Mouse (Mus musculus): ENCODE measurements around the gene Olfr551. TPM values are rescaled to one million over a fixed set of nuclear protein-coding genes. Genes with fewer than 3 reads are reported as not detected.
A peak's percentile ranks its signal among the peaks of the same experiment; 100 is the strongest.
"Not testable (repeated sequence)": the region's sequence is repeated elsewhere in the genome, so short reads cannot be mapped to it uniquely, and the experiment has no call there.

Gene Olfr551
- not detected in 2 replicates for total RNA-seq (2017)

GRCm38 (mm10) chr7:102591786-102592185, at the start of gene Olfr551:
TSS of gene Olfr551 (minus strand) at chr7:102591886.
- no peak for ATAC-seq (ENCODE audit: extremely low read depth, insufficient number of reproducible peaks, low FRiP score, poor library complexity, severe bottlenecking)

DNA sequence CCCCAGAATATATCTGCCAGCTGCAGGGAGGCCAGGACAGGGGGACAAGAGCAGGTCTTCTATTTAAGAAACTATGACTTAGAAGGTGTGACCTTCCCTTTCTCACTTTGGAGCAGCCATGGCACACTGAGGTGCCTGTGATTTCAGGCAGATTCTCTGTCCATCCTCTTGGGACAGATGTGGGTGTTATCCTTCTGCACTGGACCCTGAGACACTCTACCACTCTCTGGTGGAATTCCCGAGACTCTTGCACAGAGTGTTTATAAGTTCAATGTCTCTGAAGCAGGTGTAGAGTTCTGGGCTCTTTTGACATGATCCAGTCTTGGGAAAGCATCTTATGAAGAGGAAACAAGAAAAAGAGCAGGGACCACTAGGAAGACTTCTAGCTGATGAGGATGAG, 46.4 kb upstream of the Olfr551 start, which contains the start of gene Olfr554:
Gene Olfr554 (plus strand): TSS at position 301 of the 400 bp plus-strand sequence.
- ATAC-seq (ENCODE audit: extremely low read depth, insufficient number of reproducible peaks, low FRiP score, poor library complexity, severe bottlenecking), result no peak

DNA sequence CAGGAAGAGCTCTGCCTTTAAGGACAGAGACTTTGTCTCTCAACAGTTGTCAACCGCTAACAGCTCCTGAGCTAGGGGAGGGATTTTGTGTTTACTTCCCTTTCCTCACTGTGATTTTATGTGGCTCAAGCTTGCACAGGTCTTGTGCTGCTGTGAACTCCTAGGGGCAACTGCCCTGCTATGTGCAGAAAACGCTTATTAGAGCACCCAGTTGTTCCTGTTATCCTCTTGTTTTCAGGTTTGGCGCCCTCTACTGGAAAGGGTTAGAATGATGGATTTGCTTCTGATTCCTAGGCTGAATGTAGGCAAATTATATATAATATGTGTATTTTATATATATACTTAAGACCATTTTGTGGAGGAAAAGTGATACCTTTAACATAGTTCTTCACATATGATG, 45.0 kb upstream of the Olfr551 start:
- ATAC-seq (ENCODE audit: extremely low read depth, insufficient number of reproducible peaks, low FRiP score, poor library complexity, severe bottlenecking), result peak; percentile 58; the same call in 1 of the 2 replicates

DNA sequence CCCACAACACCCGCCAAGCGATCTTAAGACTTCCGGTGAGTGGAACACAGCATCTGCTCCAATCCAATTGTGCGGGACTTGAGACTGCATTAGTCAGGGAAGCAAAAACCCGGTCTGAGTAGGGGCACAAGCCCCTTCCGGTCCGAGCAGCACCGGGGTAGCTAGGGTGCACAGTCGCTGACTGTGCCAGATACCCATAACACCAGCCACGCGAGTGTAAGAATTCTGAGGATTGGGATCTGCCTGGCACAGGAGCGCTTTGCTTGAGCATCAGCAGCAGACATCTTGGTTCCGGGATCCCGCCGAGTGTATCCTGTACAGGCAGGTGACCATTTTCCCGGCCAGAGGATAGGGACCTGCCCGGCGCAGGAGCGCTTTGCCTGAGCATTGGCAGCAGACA, 28.7 kb upstream of the Olfr551 start:
- not testable (repeated sequence) for ATAC-seq (ENCODE audit: extremely low read depth, insufficient number of reproducible peaks, low FRiP score, poor library complexity, severe bottlenecking)

DNA sequence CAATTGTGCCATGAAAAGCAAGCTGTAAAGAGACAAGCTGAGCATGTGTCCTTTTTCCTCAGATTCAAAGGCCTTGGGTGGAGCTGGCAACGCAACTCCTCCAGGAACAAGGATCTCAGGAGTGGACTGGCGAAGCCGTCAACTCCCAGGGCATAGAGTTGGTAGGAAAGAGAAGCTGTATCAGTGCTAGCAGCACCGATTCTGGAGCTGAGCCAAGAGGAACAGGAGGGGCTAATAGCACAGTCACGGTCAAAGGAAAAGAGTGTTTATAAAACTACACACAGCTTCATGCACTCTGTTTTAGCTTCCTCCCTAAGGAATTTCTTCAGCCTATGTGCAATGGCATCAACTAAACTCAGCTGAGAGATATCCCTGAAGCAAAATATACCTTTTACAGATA, 27.9 kb upstream of the Olfr551 start:
- no peak for ATAC-seq (ENCODE audit: extremely low read depth, insufficient number of reproducible peaks, low FRiP score, poor library complexity, severe bottlenecking)

DNA sequence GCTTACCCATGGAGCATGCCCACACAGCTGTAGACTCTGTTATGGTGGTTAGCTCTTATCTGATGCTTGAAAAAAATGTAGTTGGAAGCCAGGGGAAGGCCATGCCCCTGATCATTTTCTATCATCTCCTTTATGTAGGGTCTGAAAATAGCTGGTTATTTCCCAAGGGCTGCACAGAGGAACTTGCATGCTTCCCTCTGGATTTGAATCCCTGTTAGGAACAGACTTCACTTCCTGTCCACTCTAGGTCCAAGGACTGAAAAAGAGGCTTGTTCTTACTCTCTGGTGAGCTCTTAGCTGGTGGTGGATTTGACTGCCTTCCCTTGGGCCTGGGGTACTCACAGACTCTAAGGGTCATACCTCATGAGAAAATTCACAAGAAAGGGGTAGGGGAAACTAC, 26.4 kb upstream of the Olfr551 start, which contains the start of gene Olfr553:
Gene Olfr553 (minus strand): TSS at position 101 of the 400 bp plus-strand sequence.
- ATAC-seq (ENCODE audit: extremely low read depth, insufficient number of reproducible peaks, low FRiP score, poor library complexity, severe bottlenecking), result no peak

DNA sequence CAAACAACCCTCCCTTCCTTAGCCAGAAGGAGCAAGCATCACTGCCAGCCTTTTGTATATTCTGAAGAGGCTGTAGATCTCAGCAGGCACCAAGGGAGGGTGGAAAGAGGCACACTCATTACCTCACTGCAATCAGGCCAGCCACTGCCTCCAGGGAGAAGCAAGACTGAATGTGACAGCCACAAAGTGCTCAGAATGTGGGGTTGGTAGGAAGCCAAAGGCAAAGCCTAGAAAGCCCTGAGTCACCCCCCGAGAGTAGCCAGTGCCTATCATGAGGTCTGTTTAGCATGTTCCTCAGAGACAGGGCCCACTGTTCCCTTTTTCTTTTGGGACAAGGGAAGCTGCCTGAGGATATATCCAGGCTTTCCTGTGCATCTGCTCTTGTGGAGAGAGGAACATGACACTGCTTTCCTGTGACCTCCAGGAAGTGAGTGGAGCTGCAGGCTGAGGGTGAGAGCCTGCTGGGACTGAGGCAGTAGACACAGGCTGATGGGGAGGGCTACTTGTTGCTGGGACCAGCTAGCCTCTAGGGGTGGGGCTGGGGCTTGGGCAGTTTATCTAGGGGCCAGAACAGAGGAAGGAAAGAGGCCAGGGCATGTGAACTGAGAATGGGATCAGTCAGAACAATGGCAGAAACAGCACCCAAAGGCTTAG, 5.8 kb upstream of the Olfr551 start, which contains the start of gene Olfr552:
Gene Olfr552 (plus strand): TSS at position 393 of the 654 bp plus-strand sequence.
- no peak for ATAC-seq (ENCODE audit: extremely low read depth, insufficient number of reproducible peaks, low FRiP score, poor library complexity, severe bottlenecking)

GRCm38 (mm10) chr7:102575998-102576397, 15.7 kb downstream of the Olfr551 start:
- ATAC-seq (ENCODE audit: extremely low read depth, insufficient number of reproducible peaks, low FRiP score, poor library complexity, severe bottlenecking), result no peak

GRCm38 (mm10) chr7:102573174-102573830, 18.4 kb downstream of the Olfr551 start:
- no peak for ATAC-seq (ENCODE audit: extremely low read depth, insufficient number of reproducible peaks, low FRiP score, poor library complexity, severe bottlenecking)

GRCm38 (mm10) chr7:102571142-102571541, 20.5 kb downstream of the Olfr551 start, which contains the start of gene Olfr550:
TSS of gene Olfr550 (plus strand) at chr7:102571442.
- ATAC-seq (ENCODE audit: extremely low read depth, insufficient number of reproducible peaks, low FRiP score, poor library complexity, severe bottlenecking), result no peak

- ATAC-seq (ENCODE audit: extremely low read depth, insufficient number of reproducible peaks, low FRiP score, poor library complexity, severe bottlenecking), result no peak
Measured at GRCm38 (mm10) chr7:102566219-102566618, 25.5 kb downstream of the Olfr551 start.

- ATAC-seq (ENCODE audit: extremely low read depth, insufficient number of reproducible peaks, low FRiP score, poor library complexity, severe bottlenecking), result peak; percentile 100
Measured at GRCm38 (mm10) chr7:102564999-102565997, 26.4 kb downstream of the Olfr551 start, which contains the start of gene Trim21. TSS of gene Trim21 (minus strand) at chr7:102565486.

- ATAC-seq (ENCODE audit: extremely low read depth, insufficient number of reproducible peaks, low FRiP score, poor library complexity, severe bottlenecking), result no peak
Measured at GRCm38 (mm10) chr7:102553279-102553678, 38.4 kb downstream of the Olfr551 start.

GRCm38 (mm10) chr7:102549570-102549969, 42.1 kb downstream of the Olfr551 start, which contains the start of gene Olfr549:
TSS of gene Olfr549 (plus strand) at chr7:102549870.
- no peak for ATAC-seq (ENCODE audit: extremely low read depth, insufficient number of reproducible peaks, low FRiP score, poor library complexity, severe bottlenecking)

- ATAC-seq (ENCODE audit: extremely low read depth, insufficient number of reproducible peaks, low FRiP score, poor library complexity, severe bottlenecking), result no peak
Measured at GRCm38 (mm10) chr7:102541251-102541650, 50.4 kb downstream of the Olfr551 start.

DNA sequence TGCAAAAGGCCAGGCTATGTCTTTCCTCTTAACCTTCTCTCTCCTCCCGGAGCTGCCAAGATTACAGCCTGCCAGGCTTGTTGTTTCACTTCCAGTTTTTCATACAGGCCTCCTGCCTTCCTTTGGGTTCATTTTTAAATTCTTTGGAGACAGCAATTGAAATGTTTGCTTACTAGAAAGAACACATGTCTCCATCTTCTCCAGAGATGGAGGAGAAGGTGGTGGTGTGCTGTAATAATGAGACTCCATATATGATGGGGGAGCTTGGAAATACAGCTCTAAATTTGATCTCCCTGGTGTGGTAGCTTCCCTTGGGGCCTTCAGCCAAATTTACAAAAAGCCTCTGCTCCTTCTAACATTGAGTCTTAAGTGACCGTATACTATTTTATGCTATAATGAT, 51.1 kb downstream of the Olfr551 start, which contains the start of gene Olfr548-ps1:
Gene Olfr548-ps1 (plus strand): TSS at position 301 of the 400 bp plus-strand sequence.
- ATAC-seq (ENCODE audit: extremely low read depth, insufficient number of reproducible peaks, low FRiP score, poor library complexity, severe bottlenecking), result no peak

- no peak for ATAC-seq (ENCODE audit: extremely low read depth, insufficient number of reproducible peaks, low FRiP score, poor library complexity, severe bottlenecking)
Measured at GRCm38 (mm10) chr7:102534449-102534848, 57.2 kb downstream of the Olfr551 start, which contains the start of gene Olfr547. TSS of gene Olfr547 (plus strand) at chr7:102534749.

All from neutrophil, adult 5-6 weeks (primary cell).